Mouse (Mus musculus): ENCODE measurements at regions not wholly inside any gene's neighbourhood (a gene's known extent, or its start where the extent isn't known, plus 50 kb on each side); places are given as distances from the start of the nearest gene placed in this dataset.

DNA sequence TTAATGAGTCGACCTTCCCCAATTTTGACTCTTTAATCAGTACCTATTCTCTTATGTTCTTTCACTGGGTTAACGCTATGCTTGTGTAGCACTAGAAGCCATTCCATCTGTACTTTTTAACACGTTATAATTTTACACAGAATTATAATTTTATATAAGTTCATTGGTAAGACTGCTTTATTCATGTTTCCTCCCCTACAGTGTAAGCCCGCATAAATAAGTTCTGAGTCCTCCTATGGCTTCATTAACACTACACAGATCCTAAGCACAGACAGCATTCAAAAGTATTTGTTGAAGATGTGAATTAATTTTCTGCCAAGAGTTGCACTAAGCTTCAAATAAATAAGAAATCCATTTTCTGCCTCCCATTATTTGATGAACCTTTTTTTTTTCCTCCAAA lies 176.1 kb upstream of the Usp25 start:
- DNase-seq (ENCODE audit: low spot score in 2 of 2), result no peak

DNA sequence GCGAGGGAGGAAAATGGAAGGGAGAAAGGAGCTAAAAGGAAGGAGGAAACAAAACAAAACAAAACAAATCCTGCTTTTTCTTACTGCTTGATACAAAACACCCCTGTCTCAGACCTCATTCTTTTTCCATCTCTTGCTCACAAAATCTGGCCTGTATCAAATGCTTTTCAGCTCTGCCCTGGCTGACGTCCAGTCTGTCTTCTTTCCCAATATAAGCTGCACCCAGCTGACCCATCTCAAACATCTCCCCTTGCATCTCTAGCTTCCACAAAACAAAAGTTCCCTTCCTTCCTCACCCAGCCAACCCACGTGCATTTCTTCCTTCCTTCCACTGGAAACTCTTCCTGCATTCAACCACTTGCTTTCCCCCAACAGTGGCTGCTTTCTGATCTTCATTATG lies 183.1 kb upstream of the Usp25 start:
- no peak for DNase-seq (ENCODE audit: low spot score in 2 of 2)

DNA sequence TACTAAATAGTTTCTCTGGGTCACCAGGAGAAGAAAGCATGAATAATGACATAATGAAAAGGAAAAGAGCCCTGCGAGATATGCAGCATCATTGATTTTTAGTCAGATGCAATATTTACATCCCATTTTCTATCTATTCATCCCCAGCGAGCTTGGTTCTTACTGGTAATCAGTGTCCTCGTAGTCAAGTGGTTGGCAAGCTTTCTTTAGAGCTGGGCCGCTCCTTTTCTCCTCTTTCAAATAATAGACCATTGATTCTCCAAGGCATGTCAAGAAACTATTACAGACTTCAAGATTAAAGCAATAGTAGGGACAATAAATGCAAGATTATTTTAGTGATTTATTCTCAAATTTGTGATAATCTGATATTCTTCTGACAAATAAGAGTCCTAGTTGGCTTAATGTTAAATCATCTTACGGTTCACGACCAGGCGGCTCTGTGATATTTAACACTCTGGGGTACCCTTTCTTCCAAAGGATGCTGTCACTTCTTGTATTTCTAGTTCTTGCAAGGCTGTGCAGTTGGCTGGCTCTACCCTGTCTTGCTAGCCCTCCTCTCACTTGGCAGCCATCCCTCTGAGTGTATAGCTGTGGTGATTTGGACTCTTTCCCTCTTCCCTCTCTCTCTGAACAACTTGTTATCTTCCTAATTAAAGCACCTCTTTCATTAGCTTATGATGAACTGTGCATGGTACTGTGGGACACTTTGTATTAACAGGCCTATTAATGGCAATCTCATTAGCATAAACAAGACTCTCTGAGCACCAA lies 185.6 kb upstream of the Usp25 start:
- DNase-seq (ENCODE audit: low spot score in 2 of 2), result no peak

- no peak for DNase-seq (ENCODE audit: low spot score in 2 of 2)
These were observed 192.2 kb upstream of the Usp25 start for GRCm38 (mm10) chr16:76821261-76821660.

DNA sequence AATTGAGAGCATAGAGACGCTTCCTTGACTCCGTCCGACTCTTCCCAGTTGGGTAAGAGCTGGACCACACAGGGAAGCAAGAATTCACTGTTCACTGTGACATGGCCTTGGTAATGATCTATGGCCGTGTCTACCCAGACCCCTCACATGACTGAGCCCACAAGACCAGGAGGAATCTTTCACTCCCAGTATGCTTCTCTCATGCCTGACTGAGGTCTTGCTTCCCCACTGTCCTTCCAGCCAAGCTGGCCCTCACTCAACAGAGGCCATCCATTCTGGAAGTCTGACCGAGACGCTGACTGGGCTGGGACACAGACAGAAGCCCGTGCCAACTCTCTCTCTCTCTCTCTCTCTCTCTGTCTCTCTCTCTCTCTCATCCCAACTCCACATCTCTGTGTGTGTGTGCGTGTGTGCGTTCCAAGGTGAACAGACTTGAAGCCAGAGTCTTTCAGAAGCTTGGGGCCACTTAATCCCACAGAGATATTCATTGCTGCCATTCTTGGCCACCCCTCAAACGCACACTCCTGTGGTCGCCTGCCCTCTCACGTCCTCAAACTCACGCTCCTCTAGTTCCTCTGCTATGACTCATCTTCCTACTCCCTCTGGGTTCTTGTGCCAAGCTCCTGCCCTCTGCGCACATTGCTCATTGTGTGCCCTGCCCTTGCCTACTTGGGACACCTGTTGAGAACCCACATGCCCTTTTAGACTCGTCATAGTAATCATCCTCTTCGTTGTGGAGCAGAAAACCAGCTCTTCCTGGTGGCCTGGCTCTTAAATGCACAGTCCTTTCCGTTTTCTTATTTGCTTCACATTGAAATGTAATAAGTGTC lies 197.2 kb upstream of the Usp25 start:
- DNase-seq (ENCODE audit: low spot score in 2 of 2), result no peak

DNA sequence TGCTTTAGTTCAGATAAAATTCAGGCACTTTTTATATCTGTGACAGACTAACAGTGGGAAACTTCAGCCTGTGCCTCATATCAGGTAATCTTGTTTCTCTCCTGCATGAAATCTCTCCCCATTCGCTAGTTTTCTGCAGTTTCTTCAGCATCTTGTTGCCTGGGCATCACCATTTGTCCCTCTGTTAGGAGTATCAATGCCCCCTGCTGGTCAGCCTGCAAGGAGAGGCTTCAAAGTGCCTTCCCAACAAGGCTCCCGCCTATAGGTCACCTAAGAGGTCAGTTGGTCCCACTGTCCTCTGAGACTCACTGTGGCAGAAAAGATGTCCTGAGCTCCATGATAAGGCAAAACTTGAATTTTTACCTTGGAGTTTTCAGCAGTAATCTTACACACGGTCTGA lies 209.8 kb upstream of the Usp25 start:
- peak in 1 of 2 experiments; percentile 34 for DNase-seq (ENCODE audit: low spot score in 2 of 2)

GRCm38 (mm10) chr16:76786405-76787155 lies 226.9 kb upstream of the Usp25 start:
- peak in 1 of 2 experiments; percentile 31 for DNase-seq (ENCODE audit: low spot score in 2 of 2)

- no peak for DNase-seq (ENCODE audit: low spot score in 2 of 2)
These were observed 230.8 kb upstream of the Usp25 start for GRCm38 (mm10) chr16:76782656-76783055.

- DNase-seq (ENCODE audit: low spot score in 2 of 2), result no peak
These were observed 237.7 kb upstream of the Usp25 start for GRCm38 (mm10) chr16:76775790-76776189.

DNA sequence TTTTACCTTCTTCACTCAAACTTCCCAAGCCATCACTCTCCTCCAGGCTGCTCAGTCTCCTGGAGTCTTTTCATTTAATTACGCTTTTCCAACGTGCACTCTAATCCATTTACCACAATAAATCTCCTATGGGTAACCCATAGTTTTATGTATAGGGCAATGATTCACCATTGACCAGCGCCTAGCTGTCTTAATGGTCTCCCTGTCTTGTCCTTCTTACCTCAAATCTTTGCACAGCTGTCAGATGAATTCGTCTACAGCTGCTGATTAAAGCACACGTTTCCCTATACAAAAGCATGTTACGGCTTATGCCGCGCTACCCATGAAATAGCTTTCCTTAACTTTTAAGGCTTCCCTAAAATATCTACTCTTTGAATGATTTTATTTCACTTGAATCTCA lies 239.5 kb upstream of the Usp25 start:
- no peak for DNase-seq (ENCODE audit: low spot score in 2 of 2)

- DNase-seq (ENCODE audit: low spot score in 2 of 2), result no peak
These were observed 240.0 kb upstream of the Usp25 start for GRCm38 (mm10) chr16:76773466-76773865.

GRCm38 (mm10) chr16:76768607-76769006 lies 244.9 kb upstream of the Usp25 start:
- DNase-seq (ENCODE audit: low spot score in 2 of 2), result peak in 1 of 2 experiments; percentile 49

DNA sequence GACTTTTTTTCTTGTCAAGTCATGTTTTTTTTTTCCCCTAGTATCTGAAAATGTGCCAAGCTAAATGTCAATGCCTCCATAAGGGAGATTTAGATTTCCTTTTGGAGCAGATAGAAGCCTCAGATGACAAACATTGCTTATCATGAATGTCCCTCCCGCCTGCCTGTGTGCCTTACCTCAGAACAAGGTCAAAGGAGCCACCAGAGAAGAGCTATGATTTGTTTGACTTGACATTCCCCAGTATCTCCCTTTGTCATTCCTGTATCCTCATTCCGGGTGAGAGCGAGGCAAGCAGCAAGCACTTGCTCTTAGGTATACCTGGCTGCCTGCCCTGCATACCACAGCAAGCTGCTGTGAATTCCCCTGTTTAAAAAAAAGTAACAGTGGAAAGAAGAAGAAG lies 246.9 kb upstream of the Usp25 start:
- no peak for DNase-seq (ENCODE audit: low spot score in 2 of 2)

- no peak for DNase-seq (ENCODE audit: low spot score in 2 of 2)
These were observed 248.0 kb upstream of the Usp25 start for GRCm38 (mm10) chr16:76765536-76765935.

DNA sequence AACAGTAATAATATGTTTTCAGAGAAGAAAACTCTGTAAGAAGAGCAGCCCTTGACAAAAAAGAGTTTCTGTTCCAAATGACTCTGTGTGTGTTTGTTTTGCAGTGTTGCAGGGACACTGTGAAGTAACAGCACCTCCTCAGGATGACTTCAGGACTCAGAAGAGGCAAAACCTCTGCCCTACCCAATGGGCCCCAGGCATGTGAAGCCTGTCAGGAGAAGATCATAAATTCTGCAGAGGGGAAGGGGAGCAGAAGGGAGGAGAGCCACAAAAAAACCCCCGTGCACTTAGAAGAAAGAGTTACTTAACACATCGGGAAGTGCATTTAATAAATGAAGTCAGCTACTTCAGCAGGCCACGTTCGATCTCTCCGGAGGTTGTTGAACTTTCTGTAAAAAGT lies 248.5 kb upstream of the Usp25 start:
- DNase-seq (ENCODE audit: low spot score in 2 of 2), result no peak

DNA sequence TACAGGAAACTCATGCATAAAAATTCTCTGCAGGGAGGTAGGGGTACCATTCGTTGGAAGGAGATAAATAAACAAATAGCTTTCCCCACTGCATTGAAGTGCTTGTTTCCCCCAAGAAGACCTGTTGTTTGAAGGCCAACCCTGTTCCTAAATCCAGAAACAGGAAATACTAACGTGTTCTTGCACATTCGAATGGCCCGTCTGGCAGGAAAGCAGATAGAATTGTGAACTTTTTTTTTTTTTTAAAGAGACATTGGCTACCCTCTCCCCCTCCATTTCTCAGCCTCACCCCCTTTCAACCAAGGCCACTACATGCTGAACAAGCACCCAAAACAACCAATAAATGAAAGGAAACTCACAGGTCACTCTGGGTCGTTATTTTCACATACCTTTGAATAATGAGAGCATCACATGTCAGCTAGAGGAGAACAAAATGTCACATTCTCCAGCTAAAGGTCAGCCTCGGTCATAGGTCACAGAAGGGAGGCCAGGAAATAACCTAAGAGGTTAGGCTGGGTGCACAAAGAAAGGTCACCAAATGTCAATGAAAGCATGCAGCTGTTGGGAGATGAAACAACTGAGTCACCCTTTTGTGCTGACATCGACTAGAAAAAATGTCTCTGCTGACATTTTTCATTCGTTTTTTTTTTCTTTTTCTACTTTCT lies 250.8 kb upstream of the Usp25 start:
- no peak for DNase-seq (ENCODE audit: low spot score in 2 of 2)

GRCm38 (mm10) chr16:76761848-76762247 lies 251.7 kb upstream of the Usp25 start:
- no peak for DNase-seq (ENCODE audit: low spot score in 2 of 2)

DNA sequence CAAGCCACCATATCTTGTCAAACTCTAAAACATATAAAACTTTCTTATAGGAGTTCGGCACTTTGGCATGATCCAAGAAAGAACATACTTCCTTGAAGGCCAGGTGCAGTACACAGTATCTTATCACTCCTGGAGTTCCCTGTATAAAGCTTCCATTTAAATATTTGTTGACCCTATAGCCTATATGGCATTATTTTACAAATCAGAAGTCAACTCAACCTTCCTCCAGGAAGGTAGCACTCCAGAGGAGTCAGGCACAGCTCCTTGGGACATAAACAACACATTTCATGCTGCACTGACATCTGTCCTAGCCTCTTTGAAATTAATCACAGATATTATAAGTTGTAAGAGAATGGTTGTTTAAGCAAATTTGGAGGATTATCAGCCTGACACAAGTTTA lies 252.5 kb upstream of the Usp25 start:
- no peak for DNase-seq (ENCODE audit: low spot score in 2 of 2)

- no peak for DNase-seq (ENCODE audit: low spot score in 2 of 2)
These were observed 258.6 kb upstream of the Usp25 start for GRCm38 (mm10) chr16:76754871-76755270.

DNA sequence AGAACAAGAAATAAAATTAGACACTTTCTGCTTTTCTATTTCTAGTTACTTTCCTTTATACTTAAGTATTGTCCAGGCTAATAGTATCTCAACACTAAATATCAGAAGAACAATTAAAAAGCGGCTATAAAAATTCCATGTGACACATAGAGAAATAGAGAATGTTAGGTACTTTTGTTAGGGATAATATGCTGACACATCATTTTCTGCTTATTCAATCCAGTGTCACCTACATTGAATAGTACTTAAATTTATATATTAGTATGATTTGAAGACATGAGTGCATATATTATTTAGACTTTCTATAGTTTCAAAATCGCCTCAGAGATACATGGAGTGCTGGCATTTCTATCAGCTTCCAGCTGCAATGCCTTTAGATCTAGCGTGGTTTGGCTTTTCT lies 267.1 kb upstream of the Usp25 start:
- DNase-seq (ENCODE audit: low spot score in 2 of 2), result no peak

DNA sequence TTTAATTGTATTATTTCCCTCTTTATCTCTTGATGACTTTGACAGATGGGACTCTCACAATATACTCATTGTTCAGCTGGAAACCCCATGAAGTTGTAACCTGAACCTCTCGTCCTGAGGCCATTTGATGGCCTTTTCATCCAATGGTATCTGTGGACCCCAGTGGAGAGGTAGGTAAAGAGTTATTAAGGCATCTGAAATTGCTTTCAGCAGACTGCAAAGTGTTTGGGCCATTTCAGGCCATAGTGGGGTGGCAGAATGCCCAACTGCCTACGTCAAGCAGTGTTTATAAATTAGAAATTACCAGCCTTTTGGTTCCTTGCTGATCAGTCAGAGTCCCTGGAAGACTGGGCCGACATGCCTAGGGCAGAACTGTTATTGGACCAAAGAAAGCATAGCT lies 272.4 kb upstream of the Usp25 start:
- no peak for DNase-seq (ENCODE audit: low spot score in 2 of 2)

Data from layer of hippocampus, adult 18-20 months (tissue).